Mouse (Mus musculus) forelimb bud, embryonic 11.5 days (tissue): ENCODE results near the gene Prr36.

ENCODE experiments used
- DNase-seq: peaks from one replicate; pipeline ENCODE4 v3.0.0-alpha.2; 2012; ENCODE audit warnings: low read depth, low spot score

Prr36 gene

DNA sequence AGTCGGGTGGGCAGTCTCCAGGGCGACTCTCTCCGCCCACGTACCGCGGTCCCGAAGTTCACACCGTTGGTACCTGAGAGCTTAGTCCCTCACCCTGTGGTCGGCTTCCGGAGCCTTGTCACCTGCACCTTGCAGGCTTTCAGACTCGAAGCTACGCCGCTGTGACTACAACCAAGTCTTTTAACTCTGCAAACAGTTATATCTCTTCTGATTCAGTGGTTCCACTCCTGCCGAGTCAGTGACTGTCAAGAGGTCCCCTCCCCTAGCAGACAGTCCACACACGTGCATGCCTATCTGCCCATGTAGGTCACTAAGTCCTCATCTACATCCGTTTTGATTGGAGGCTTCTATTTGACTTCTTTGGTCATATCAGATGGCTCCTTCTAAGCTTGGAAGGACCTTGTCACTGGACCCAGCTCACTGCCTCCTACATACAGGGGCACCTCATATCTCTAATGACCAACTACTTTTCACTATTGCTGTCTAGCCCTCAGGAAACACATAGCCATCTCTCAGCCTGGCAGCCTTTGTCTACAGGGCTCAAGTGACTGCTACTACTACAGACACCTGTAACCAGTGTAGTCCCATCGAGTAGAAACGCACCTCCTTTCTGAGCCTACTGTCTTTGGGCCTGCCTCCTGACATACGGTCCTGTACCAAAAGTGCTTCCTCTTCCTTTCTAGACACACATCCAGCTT lies 22.1 kb upstream of the Prr36 start:
- no peak for DNase-seq

DNA sequence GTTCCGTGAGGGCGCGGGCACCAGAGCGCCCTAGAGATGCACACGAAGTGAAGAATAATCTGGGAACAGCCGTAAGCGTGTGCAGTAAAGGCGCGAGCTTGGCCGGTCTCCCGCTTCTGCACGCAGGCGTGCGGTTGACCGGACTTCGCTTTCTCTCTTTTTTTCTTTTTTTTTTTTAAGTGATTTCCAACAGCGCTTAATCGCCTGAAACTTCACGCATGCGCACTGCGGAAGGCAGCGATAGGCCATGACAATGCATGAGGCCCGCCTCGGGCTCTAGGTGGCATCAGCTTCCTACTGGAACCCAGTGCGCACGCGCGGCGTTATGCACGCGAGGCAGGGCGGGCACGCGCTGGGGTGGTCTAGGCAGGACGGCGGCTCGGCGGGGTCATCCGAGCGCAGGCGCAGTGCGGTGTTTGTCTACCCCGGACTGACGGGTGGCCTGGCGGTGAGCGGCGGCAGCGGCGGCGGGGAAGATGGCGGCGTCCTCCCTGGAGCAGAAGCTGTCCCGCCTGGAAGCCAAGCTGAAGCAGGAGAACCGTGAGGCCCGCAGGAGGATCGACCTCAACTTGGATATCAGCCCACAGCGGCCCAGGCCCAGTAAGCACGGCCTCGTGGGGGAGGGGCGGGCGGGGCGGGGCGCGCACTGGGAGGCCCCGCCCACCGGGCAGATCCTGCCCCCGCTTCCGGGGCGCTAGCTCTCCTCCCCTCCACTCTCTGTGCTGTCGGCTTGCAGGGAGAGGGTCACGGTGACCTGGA lies 21.4 kb upstream of the Prr36 start, which contains the start of the genes Map2k7 and Gm49320:
Gene Map2k7 (plus strand): TSS at position 307 of the 759 bp plus-strand sequence.
Gene Gm49320 (plus strand): TSS at position 432 of the 759 bp plus-strand sequence.
- peak; percentile 100 for DNase-seq

DNA sequence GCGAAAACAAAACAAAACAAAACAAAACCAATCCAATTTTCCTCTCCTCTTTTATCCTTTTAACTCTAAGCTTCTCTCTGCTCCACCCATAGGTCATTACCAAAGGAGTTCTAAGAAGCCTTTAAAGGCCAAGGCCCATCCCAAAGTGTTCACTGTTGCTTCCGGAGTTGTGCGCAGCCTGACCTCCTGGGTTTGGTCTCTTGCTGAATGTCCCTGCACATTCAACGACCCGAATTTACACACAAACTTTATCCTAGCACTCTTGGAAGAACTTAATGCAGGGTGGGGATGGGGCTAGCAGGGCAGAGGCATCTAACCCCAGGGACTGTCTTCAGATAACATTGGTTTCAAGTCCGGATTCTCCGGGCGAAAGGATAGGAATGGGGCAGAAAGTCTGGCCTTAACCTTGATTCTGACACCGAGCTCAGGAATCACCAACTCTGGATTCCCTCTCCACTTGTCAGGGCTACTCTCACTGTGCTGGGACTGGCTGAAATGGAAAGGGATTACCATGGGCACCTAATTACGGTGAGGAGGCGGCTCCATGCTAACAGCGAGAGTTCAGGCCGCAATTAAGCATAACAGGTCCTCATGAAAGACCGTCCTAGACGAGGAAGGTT lies 20.7 kb upstream of the Prr36 start:
- no peak for DNase-seq

DNA sequence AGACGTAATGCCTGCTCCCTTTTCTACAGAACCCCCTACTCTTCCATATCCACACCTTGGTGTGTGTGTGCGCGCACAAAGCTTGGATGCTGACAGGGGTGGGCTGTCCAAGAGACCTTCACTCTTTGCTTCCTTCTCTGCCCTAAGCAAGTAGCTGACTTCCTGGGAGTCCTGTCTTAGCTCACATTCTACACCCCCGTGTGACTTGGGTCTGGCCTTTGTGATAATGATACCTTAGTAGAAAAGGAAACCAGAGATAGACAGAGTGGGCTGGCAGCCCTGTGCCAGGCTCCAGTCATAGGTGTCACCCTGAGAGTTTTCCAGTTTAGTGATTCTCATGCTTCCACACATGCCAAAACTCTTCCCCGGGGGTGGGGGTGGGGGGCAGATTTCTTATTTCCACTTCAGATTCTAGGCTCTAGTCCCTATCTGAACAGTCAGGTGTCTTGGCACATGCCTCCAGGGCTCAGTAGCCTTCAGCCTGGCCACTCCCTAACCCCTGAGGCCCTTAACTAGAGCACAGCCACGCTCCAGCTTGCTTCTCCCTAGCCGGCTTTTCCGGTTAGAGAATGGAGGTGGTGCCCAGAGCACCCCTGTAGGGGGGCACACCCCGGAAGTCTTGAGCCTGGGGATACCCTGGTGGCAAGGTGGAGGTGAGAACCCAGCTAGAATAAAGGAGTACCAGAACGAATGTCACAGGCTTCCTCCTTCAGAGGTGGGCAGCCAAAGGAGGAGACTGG lies 13.5 kb upstream of the Prr36 start:
- no peak for DNase-seq

DNA sequence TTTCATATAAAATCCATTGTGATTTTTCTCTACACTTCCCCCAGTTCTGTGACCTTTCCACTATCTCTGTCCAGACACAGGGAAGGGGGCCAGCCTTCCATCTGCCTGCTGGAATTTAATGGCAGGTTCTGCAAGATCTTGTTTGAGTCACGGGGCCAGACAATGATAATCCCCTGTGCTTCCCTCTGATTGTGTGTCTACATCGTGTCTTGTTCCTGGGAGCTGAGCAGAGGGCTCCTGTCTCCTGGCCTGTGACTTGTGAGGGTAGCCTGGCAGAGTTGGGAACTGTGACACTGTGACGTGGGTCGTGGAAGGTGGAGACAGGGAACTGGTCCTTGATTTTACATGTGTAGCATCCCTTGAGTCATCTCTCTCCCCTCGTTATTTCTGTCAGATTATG lies 12.5 kb upstream of the Prr36 start:
- no peak for DNase-seq

GRCm38 (mm10) chr8:4227919-4228318 lies 10.7 kb upstream of the Prr36 start:
- DNase-seq = no peak

- no peak for DNase-seq
Observed at GRCm38 (mm10) chr8:4226739-4227347, 9.6 kb upstream of the Prr36 start, which contains the start of gene Lrrc8e. TSS of gene Lrrc8e (plus strand) at chr8:4226827.

- no peak for DNase-seq
Observed at GRCm38 (mm10) chr8:4226323-4226722, 9.1 kb upstream of the Prr36 start.

DNA sequence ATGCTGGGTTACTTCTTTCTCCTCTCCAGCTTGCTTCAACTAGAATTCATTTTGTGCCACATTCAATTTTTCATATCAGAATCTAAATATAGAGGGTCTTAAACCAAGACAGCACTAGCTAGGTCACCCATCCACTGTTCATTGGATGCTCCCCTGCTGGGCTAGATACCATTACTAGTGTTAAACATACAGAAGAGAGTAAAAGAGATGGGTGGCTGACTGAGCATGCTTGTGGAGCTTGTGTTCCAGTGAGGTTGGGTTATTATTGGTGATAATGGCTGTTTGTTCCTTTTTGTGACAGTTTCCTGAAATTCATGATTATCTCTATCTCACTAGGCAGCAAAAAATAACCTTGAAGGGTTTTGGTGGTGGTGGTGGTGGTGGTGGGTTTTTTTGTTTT lies 4.8 kb upstream of the Prr36 start:
- no peak for DNase-seq

- DNase-seq = no peak
Observed at GRCm38 (mm10) chr8:4219617-4220016, 2.4 kb upstream of the Prr36 start.

DNA sequence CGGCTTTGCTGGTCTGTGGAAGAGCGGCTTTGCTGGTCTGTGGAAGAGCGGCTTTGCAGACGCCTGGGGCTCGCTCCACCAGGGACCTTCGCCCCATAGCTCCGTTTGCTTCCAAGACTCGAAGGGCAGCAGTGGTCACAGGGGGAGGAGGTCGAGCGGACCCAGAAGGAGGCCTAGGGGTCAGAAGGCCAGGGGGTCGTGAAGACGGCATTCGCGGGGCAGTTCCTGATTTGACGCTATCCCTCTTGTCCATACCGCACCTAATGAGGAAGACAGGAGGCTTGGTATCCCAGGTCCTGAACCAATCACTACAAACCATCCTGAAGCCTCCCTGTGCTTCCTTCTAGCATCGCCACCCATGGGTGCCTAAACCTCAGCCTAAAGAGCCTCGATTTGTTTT lies 963 bp downstream of the Prr36 start:
- DNase-seq = no peak

- no peak for DNase-seq
Observed at GRCm38 (mm10) chr8:4214006-4214980, 3.0 kb downstream of the Prr36 start.

DNA sequence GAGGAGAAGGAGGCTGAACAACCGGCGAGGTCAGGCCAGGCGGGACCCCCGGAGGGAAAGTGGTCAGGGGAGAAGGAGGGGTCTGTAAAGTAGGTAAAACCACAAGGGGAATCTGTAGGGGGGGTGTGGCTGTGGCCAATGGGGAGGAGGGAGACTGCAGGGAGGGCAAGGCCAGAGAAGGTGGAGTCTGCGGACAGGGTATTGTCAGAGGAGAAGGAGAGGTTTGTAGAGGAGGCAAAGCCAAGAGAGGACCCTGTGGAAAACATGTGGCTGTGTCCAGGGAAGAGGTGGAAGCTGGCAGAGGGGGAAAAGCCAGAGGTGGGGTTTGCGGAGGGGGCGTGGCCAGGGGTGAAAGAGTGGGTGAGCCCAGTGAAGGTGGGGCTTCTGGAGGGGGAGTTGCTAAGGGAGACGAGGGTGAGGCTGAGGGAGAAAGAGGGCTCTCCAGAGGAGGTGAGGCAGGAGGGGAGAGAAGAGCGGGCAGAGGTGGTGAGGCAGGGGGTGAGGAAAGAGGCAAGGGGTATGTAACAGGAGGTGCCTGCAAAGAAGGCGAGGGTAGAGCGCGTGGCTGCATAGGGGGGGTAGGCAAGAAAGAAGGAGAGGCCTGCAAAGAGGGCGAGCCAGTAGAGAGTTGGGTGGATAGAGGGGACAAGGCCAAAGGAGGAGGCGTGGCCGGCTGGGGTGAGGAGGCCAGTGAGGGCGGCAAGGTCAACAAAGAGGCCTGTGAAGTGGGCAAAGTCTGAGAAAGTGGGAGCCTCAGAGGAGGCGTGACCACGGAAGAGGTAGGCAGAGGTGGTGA lies 3.9 kb downstream of the Prr36 start:
- DNase-seq = no peak

DNA sequence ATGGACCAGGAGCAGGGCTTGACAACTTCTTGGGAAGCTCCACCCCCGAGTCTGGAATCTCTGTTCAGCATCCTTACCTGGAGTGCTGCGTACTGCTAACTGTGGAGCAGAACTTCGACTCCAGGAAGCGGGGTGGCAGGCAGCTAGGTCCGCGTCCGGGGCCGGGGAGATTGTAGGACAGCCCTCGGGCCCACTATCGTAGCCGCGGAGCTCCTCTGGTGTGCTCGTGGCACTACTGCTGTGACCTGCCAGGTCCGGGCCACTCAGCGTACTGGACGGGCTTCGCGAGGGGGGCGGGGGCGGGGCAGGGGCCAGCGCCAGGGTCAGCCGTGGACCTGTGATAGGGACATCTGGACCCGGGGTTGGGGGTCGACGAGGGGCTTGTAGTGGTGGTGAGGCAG lies 4.5 kb downstream of the Prr36 start:
- no peak for DNase-seq

DNA sequence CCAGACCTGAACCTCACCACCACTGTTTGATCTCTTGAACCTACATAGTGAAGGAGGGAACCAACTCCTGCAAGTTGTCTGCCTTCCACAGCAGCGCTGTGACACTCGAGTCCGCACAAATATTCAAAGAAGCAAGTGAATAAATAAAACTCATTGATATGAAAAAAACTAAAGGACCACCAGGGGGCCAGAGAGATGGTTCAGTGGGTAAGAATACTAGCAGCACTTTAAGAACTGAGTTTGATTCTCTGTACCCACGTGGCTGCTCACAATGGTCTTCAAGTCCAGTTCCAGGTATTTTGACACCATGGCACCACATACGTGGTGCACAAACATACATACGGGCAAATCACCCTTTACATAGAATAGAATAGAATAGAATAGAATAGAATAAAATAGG lies 6.2 kb downstream of the Prr36 start:
- no peak for DNase-seq

DNA sequence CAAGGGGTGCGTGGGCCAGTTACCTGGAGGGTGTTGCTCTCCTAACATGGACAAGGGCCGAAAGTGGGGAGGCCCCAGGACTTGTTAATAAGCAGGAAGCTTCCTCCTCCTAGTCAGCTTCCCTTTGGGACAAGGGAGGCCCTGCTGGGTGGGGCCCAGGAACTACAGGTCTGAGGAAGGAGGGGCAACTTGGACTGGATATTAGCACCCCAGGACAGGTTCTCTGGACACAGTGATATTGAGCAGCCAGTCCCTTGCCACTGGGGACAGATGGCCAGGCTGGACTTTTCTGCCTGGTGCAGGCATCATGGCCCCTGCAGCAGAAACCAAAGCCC lies 10.3 kb downstream of the Prr36 start:
- no peak for DNase-seq

DNA sequence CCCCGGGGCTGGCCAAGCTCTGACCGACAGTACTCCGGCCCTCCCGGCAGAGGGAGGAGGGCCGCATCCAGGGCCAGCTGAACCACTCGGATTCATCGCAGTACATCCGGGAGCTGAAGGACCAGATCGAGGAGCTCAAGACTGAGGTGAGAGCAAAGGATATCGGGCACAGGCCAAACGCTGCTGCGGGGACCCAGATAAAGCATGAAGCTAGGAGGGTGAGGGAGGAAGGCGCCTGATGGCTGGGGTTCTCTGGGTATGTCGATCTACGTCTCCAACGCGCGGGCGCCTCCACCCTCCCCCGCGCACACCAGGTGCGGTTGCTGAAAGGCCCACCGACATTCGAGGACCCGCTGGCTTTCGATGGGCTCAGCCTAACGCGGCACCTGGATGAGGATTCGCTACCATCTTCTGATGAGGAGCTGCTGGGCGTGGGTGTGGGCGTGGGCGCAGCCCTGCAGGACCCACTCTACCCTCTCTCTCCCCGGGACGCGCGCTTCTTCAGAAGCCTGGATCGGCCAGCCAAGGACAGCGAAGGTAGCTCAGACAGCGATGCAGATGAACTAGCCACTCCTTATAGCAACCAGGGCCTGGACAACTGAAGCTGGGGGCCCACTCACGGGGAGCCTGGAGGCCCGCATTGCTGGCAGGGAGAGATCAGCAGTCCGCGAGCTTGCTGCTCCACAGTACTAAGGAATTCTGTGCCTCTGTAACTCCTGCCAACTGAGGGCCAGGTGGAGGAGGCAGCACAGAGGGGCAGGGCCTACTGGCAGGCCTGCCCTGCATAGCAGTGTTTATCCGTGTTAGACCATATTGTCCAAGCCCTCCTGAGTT lies 10.9 kb downstream of the Prr36 start:
- no peak for DNase-seq

DNA sequence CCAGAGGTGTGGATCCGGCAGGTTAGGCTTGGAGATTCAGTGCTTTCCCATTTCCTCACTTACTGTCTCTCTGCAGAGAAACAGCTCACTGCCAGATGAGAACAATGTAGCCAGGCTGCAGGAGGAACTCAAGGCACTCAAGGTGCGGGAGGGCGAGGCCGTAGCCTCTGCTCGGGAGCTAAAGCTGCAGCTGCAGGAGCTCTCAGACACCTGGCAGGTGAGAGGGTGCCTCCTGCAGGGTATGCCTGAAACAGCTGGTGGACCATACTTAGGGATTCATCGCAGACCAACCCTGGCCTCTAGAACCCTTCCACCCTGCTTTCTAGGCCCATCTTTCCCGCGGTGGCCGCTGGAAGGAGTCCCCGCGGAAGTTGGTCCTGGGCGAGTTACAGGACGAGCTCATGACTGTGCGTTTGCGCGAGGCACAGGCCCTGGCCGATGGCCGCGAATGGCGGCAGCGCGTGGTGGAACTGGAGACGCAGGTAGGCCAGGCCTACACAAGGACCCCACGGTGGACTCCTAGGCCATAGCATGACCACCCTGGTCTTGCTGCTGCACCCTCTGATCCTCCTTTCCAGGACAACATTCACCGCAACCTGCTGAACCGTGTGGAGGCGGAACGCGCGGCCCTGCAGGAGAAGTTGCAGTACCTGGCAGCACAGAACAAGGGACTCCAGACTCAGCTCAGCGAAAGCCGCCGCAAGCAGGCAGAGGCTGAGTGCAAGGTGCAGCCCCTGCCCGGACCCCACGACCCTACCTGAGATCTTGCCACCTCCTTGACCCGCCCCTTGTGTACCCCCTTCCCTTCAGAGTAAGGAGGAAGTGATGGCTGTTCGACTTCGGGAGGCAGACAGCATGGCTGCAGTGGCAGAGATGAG lies 11.8 kb downstream of the Prr36 start:
- DNase-seq = no peak
